Mouse (Mus musculus): Measurements from ENCODE around the gene Smc1b.
"Not testable (repeated sequence)": the region's sequence is repeated elsewhere in the genome, so short reads cannot be mapped to it uniquely, and the experiment has no call there.

Gene Smc1b

GRCm38 (mm10) chr15:85132193-85132520, 393 bp upstream of the Smc1b start:
- DNase-seq: no peak

- DNase-seq: no peak
These were observed 46.1 kb downstream of the Smc1b start for GRCm38 (mm10) chr15:85085641-85086040.

- DNase-seq: no peak
These were observed 59.1 kb downstream of the Smc1b start for GRCm38 (mm10) chr15:85072651-85073050.

GRCm38 (mm10) chr15:85070561-85070960, 61.2 kb downstream of the Smc1b start:
- DNase-seq: no peak

- DNase-seq: no peak
These were observed 68.3 kb downstream of the Smc1b start for GRCm38 (mm10) chr15:85063421-85063820.

GRCm38 (mm10) chr15:85055186-85055585, 76.6 kb downstream of the Smc1b start:
- DNase-seq: no peak

- DNase-seq: no peak
These were observed 77.7 kb downstream of the Smc1b start for GRCm38 (mm10) chr15:85054098-85054497.

GRCm38 (mm10) chr15:85049758-85050157, 82.0 kb downstream of the Smc1b start:
- DNase-seq: no peak

- no peak for DNase-seq
These were observed 83.9 kb downstream of the Smc1b start for GRCm38 (mm10) chr15:85047865-85048264.

- DNase-seq: no peak
These were observed 85.4 kb downstream of the Smc1b start for GRCm38 (mm10) chr15:85046230-85046950.

- no peak for DNase-seq
These were observed 88.0 kb downstream of the Smc1b start for GRCm38 (mm10) chr15:85043761-85044160.

GRCm38 (mm10) chr15:85043116-85043515, 88.6 kb downstream of the Smc1b start:
- DNase-seq: no peak

GRCm38 (mm10) chr15:85042361-85042954, 89.3 kb downstream of the Smc1b start:
- DNase-seq: peak; percentile 33

- DNase-seq: no peak
These were observed 90.1 kb downstream of the Smc1b start for GRCm38 (mm10) chr15:85041546-85042225.

GRCm38 (mm10) chr15:85037343-85037690, 94.4 kb downstream of the Smc1b start:
- DNase-seq: no peak

GRCm38 (mm10) chr15:85036566-85037342, 95.0 kb downstream of the Smc1b start:
- DNase-seq: peak; percentile 97

GRCm38 (mm10) chr15:85033916-85034315, 97.8 kb downstream of the Smc1b start:
- DNase-seq: not testable (repeated sequence)

- DNase-seq: no peak
These were observed 99.9 kb downstream of the Smc1b start for GRCm38 (mm10) chr15:85031866-85032265.

GRCm38 (mm10) chr15:85030643-85031042, 101.1 kb downstream of the Smc1b start:
- DNase-seq: not testable (repeated sequence)

GRCm38 (mm10) chr15:85028648-85029047, 103.1 kb downstream of the Smc1b start, which contains the start of gene Fam118a:
Gene Fam118a (plus strand): TSS chr15:85028948.
- not testable (repeated sequence) for DNase-seq

- DNase-seq: no peak
These were observed 104.0 kb downstream of the Smc1b start for GRCm38 (mm10) chr15:85027740-85028139.

- DNase-seq: no peak
These were observed 105.6 kb downstream of the Smc1b start for GRCm38 (mm10) chr15:85026197-85026596.

- no peak for DNase-seq
These were observed 109.6 kb downstream of the Smc1b start for GRCm38 (mm10) chr15:85022211-85022610.

Measured in cerebellum, adult 11-12 months (tissue).